Mouse (Mus musculus) megakaryocyte progenitor cell, adult 5-6 weeks (primary cell): ENCODE measurements around the gene Fgfr4. TPM values are rescaled to one million over a fixed set of nuclear protein-coding genes. Genes with fewer than 3 reads are reported as not detected.

ENCODE experiments used
- ATAC-seq: replicated peaks from 2 replicates; pipeline ENCODE4 v1.8.0; 2016; ENCODE audit warnings: mild to moderate bottlenecking, moderate TSS enrichment, inconsistent platforms; ENCODE audit not compliant: poor library complexity
- total RNA-seq, 2 experiments: library from RNA; stranded (forward) in 1 of 2; stranded (reverse) in 1 of 2; fragments of 157-497, 149-512 nt in 1 of 2; fragments of 200-1000 nt in 1 of 2; gene quantifications; 2 replicates each; pipeline versions ENCODE4 v1.2.3 to v1.2.4; 2015 to 2017

Fgfr4 gene
- not detected in 2 replicates for total RNA-seq (2015)
- not detected in 2 replicates for total RNA-seq (2017)

DNA sequence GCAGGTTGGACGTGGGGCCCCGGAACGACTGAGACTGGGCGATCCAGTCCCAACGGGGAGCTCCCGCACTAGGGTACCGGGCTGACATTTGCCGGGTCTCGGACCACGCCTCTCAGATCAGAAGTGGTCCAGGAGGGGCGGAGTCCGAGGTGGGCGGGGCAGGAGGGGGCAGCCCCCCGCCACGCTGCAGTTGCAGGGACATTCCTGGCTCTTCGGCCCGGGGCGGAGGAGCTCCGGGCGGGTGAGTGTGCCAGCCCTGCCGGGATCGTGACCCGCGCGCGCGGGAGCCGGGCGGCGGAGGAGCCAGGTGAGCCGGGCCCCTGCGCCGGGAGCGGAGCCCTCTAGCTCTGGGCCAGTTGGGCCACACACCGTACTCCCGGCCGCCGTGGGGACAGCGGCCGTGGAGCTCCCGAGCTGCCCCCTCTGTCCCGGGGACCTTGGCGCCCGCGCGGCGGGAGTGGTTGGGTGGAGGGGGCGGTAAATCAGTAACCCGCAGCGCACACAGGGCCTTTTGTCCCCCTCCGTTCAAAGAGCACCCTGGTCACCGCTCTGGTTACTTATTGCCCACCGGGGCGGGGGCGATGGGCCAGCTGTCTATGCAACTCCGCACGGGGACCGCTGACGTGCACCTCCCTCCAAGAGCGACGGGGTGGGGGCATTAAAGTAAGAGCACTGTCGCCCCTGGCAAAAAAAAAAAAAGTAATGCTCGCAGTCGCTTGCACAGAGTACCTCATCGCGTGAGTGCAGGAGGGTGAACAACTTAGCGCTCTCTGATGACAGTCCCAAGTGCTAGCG, at the start of gene Fgfr4:
TSS of gene Fgfr4 (plus strand) at position 20 of the 795 bp plus-strand sequence.
- no peak for ATAC-seq

DNA sequence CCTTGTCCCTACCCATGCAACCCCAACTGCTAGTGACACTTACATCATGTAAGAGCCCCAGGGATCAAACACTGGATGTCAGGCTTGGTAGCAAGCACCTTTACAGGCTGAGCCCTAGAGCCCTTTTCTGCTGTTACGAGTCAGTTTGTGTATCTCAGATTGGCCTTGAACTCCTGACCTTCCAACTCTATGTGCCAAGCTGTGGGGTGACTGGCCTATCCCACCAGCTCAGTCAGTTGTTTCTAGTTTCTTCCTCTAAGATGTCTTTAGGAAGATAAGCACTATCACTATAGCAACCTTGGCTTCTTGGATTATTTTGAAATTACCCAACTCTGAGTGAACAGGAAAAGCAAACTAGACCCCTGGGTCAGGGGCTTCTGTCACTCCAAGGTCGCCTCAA, 49.1 kb upstream of the Fgfr4 start:
- no peak for ATAC-seq

DNA sequence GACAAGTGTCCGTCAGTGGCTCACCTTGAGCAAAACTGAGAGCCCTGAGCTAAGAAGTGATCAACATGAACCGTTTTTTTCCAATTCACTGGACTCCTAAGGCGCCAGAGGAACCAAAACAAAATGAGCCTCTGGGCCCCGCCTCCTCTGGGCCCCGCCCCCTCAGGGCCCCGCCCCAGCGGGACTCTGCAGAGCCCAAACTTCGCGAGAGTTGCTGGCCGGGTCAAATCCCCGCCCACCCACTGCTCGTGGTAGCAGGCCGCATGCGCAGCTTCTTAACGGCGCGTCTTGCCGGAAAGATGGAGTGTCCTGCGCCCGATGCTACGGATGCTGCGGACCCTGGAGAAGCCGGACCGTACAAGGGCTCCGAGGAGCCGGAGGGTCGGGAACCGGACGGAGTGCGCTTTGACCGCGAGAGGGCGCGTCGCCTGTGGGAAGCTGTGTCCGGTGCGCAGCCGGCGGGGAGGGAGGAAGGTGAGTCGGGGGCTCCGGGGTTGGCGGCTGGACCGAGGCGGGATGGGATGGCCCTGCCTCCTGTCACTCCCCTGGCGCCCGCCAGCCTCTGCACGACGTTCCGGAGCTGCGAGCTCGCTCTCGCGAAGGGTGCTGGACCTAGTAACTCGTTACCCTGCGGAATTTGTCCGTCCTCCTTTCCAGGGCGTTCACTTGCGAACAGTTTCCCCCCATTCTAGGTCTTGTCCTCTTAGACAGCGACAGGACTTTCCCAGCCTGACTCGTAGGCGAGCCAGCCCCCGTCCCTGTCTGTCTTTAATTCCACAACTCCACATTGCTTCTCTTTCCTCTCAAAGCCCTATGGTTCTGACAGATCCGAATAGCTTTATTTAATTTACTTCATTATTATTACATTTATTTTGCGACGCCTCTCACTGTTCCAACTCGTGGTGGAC, 47.1 kb upstream of the Fgfr4 start, which contains the start of gene Zfp346:
TSS of gene Zfp346 (plus strand) at position 267 of the 908 bp plus-strand sequence.
- ATAC-seq = peak; percentile 92

DNA sequence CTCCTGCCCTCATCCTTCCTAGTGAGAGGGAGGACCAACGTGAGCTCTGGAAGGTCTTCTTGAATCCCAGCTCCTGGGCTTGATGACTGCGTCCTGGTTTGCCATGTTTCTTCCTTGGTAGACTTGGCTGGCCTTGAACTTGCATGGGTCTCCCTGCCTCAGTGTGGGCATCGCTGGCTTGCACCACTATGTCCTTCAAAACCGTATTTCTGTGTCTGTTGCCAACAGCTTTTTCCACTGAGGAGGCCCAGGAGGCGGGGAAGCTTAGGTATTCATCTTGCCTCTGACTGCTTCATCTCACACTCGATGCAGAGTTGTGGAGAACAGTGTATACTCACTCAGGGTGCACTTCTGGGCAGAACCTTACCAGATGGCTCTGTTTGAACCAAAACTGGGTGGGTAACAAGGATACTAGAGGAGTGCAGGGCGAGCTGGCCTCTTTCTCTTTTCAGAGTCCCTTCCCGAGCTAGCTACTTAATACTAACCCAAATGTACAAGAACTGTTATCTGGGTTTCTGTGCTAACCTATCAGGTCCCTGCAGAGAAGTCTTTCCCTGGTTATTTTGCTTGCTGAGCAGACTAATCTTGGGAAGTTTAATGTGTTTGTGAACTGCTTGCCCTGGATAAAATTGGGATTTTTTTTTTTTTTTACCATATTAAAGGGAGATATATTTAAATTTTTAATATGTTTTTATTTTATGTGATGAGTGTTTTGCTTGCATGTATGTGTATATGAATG, 46.3 kb upstream of the Fgfr4 start:
- 0 out of 2 replicates have a peak, but pooled peaks have one; percentile 15 for ATAC-seq

DNA sequence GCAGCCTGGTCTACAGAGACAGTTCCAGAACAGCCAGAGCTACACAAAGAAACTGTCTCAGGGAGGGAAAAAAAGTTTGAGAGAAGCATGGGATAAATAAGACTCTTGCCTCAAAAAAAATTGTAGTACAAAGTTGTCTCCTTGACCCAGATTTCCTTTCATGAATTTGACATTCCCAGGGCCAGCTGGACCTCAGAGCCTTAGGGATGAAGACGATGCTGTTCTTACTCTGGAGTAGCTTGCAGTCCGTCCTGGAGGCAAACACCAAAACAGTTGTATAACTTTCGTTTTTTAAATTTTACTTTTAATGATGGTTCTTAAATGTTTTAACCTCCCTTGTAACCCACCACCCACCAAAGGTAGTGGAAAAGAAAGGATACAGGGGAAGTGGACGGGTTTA, 45.3 kb upstream of the Fgfr4 start:
- no peak for ATAC-seq

DNA sequence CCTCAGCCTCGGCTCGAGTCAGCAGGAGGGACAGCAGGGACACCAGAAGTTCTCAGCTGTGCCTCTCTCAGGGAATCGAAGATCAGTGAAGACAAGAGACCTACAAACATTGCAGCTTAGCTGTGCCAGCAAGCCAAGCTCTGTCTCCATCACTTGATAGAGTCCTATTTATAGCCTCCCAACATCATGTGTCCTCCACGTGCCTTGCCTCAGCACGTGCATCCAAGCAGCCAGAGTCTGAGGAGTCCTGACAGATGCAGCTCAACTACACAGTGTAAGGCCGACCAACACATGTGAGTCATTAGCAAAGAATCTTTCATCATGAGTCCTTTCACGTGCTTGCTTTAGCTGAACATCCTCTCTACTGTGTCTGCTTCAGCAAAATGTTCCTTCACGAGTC, 44.7 kb upstream of the Fgfr4 start:
- no peak for ATAC-seq

DNA sequence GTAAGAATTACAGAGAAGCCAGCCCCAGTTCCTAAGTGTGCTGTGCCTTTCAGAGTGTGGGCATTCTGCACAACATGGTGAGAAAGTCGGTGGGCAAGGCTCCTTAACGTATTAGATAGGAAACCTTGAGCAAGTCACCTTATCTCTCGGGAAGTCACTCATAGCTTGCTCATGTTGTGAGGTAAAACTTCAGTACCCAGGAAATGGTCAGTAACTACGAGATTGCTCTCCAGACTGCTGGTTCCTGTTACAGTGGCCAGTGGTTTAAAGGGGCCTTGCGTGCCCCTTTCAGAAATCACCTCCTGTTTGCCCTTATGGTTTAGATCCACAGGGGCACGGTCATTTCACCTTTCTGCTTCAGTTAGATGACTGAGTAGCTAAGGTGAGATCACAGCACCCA, 38.1 kb upstream of the Fgfr4 start:
- ATAC-seq = no peak

DNA sequence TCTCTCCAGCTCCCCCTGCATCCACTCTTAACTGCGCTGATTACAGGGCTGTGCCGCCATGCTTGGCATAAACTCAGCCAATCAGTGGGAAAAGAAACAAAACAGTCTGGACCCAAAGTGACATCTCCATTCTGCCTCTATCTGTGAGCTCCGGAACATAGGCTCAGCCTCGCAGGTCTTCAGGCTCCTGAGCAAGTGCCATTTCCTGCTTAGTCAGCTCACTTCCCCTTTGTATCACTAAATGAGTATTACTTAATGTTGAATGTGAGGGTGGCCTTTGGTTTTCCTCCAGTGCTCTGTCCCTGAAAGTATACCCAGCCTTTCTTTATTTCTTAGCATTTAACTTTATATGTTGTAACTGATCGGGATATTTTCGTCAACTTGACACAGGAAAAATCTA, 27.5 kb upstream of the Fgfr4 start:
- ATAC-seq = peak; percentile 80

DNA sequence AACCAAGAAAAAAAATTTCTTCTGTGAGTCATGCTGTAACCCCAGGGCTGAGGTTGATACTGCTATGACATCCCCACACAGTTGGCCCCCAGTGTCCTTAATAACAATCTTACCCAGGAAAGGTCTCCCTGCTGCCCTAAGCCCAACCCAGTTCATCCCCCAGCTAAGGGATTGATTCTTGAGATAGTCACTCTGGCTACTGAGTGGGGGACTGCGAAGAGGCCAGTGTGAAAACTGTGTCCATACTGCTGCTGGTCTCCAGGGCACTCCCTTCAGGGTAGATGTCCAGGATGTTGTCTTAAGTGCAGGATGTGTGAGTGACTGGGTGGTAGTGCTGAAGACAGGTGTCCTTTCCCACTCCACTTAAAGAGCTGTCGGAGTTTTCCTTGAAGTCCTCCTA, 19.0 kb upstream of the Fgfr4 start, which contains the start of gene Gm17617:
TSS of gene Gm17617 (minus strand) at position 101 of the 400 bp plus-strand sequence.
- ATAC-seq = no peak

DNA sequence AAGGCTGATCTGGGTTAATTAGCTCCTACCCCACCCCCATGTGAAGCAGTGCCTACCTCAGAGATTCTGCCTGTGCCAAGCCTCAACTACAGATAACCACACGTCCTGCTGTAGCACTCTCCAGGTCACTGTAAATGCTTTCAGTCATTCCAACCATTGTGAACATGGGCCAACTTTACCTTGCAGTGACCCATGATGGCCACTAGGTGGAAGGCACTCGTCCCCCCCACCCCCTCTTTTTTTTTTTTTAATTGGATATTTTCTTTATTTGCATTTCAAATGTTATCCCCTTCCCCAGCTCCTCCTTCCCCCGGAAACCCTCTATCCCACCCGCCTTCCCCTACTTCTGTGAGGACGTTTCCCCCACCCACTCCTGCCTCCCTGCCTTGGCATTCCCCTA, 17.1 kb upstream of the Fgfr4 start:
- peak; percentile 99 for ATAC-seq

DNA sequence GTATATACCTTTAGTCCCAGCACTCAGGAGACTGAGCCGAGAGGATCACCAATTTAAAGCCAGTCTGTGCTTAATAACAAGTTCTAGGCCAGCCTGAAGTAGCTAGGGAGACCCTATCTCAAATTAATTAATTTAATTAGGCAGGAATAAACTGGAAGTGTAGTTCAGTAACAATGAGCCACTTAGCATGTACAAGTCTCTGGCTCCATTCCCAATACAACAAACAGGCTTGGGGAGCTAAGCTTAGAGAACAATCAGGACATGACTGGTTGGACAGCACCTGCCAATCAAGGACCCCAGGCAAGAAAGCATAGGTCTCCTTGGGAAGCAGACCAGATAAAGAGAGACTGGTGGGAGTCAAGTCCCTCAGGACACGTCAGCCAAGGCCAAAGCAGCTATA, 12.2 kb upstream of the Fgfr4 start:
- ATAC-seq = no peak

DNA sequence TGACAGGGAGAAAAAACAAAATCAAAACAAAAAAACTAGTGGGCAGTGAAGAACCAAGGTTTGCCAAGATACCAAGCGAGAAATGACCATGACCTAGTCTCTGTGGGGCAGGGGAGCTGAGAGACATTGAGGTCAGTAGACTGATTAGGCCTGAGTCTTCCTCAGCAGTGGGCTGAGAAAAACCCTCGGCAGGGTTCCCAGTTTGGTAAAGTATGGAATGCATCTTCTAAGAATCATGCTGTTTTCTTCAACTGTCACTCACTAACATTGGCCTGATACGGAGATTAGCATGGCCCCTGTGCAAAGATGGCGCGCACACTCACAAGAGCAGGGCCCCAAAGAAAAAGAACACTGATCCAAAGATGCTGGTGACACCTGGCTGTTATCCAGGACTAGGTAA, 1.5 kb downstream of the Fgfr4 start:
- no peak for ATAC-seq

DNA sequence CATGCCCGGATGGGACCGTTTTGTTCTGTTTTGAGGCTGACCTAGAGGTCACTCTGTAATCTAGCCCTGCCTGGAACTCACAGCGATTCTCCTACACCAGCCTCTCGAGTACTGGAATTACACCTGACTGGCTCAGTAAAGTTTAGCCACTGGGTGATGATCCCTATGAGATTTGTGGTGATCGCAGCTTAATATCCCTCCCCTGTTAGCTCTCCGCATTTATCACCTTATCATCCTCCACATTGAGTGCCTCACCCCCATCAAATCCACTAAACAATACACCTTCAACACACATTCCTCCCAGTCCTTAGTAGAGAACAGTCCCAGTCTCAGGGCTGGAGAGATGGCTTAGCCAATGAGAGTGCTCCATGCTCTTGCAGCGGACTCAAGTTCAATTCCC, 9.9 kb downstream of the Fgfr4 start:
- no peak for ATAC-seq

DNA sequence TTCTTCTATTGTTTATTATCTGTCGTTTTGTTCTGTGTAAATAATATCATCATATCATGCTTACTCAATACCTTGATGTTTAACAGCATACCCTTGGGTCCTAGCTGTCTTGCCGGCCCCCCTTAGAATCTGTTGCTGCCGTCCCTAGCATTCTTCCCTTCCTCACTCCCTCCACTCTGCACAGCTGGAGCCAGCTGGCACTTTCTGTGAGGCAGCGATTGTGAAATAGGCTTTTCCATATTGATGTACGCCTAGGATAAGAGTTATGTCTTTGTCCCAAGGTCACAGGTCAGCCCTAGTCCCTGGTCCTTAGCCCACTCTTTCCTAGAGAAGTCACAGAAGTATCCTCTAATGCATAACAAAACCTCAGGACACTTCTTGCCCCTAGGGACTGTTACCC, 11.1 kb downstream of the Fgfr4 start:
- ATAC-seq = no peak

DNA sequence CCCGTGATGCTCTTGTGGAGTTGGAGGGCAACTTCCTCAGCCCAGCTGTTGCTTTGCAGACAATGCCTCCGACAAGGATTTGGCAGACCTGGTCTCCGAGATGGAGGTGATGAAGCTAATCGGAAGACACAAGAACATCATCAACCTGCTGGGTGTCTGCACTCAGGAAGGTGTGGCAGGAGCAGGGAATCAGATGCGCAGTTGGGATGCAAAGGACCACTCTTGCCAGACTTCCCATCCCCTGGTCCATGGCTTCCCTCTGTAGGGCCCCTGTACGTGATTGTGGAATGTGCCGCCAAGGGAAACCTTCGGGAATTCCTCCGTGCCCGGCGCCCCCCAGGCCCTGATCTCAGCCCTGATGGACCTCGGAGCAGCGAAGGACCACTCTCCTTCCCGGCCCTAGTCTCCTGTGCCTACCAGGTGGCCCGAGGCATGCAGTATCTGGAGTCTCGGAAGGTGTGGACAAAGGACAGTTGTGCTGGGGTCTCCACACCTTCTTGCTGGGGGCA, 13.4 kb downstream of the Fgfr4 start:
- no peak for ATAC-seq

DNA sequence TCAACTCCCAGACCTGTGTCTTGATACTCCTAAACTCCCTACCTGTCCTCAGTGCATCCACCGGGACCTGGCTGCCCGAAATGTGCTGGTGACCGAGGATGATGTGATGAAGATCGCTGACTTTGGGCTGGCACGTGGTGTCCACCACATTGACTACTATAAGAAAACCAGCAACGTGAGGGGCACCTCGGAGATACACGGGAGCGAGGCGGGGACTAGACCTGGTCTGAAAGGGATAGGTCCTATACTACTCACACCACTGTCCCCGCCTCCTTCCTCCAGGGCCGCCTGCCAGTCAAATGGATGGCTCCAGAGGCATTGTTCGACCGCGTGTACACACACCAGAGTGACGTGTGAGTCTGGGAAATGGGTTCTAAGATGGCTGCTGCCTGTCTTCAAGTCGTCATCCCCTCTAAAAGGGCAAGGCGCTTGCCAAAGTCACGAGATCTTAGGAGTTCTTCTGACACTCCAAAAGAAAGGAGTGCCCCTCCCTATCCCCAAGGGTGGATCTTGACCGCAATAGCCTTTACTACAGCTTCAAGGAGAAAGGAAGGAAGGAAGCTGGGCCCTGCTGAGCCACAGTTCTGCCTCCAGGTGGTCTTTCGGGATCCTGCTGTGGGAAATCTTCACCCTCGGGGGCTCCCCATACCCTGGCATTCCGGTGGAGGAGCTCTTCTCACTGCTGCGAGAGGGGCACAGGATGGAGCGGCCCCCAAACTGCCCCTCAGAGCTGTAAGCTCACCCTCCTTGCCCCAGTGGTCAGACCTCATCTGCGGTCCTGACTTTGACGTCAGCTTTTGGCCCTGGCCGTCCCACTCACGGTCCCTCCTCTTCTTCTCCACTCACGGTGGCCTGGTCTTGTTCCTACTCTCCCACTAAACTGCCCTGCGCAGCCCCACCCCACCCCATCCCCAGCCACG, 14.6 kb downstream of the Fgfr4 start:
- ATAC-seq = no peak

DNA sequence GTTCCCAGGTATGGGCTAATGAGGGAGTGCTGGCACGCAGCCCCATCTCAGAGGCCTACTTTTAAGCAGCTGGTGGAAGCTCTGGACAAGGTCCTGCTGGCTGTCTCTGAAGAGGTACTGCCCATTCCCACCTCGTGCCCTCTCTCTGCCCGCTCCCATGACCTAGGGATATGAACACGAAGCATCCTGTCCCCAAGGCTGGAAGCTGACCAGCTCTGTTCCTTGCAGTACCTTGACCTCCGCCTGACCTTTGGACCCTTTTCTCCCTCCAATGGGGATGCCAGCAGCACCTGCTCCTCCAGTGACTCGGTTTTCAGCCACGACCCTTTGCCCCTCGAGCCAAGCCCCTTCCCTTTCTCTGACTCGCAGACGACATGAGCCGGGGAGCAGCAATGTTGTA, 15.4 kb downstream of the Fgfr4 start:
- no peak for ATAC-seq

DNA sequence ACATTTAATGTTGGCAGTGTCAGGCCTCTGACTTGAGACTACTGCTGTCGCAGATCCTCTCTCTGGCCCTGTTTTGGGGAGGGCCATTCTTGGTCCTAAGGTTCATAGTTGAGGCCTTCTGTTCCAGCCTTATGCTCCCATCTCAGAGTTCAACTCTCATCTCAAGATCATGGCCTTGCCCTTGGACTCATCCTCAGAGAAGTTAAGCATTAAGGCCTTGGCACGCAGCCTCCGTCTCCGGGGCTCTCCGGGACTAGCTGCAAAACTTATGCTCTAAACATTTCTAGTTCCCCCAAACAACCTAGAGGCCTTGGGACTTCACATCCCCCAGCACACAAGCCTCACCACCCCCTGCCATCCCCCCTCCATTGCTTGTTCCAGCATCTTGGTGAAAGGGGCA, 15.8 kb downstream of the Fgfr4 start:
- ATAC-seq = no peak

DNA sequence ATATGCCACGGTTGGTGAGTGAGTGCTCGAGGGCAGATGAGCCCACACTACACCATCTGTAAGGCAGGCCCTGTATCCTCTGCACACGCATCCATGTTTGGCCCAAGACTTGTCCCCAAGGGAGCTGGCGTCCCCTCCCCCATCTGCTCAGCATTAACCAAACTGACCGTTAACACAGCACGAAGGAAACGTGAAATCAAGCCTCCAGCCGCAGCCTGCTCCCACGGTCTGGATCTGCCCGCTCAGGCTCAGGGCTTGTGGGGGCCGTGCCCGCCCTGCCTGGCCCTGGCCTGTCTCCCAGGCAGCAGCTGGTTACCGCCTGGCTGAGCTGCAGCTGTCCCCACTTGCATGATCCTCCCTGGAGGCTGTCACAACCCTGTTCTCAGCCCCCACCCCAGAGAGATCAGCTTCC, 16.5 kb downstream of the Fgfr4 start:
- no peak for ATAC-seq
